In the genomic region with DNA sequence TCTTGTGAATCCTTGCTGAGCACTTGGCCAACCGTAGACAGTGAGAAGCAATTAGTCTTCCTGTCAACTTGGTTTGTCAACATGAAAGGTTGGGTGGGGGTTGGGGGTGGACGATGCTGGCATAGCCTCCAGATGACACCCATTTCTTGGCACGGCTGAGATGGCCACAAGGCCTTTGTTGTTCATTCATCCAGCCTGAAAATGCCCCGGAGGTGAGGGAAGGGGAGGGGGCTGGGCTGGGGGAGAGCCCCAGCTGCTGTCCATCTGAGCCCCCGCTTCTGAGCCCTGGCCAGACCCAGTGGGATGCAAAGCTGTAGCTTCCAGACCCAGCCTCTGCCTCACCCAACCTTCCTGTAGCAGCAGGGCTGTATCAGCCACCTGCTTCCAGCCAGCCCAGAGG, we compare ENCODE assay signal across 17 mouse cellular contexts. TPM values are rescaled to one million over a fixed set of nuclear protein-coding genes. Genes with fewer than 3 reads are reported as not detected.
DNase-seq lines count a peak whose midpoint lies in the region; ATAC-seq and TF ChIP-seq lines count a peak whose summit lies in the region.
"Had no signal": no experiment of that assay in that cellular context is flagged by ENCODE, and none has a peak within 500 bp of the region (broad histone marks: within the 10 kb centered on the region; RNA-seq: fewer than 3 reads in every experiment).

No protein-coding gene starts in this region.

- no peak overlapping the region for H3K9ac ChIP-seq in forebrain, embryonic 12.5 days
- H3K9ac ChIP-seq in hindbrain, embryonic 15.5 days, result no peak overlapping the region
- H3K9ac ChIP-seq in midbrain, postnatal 0 days (replicated peaks; ENCODE audit: low read length, poor library complexity, severe bottlenecking), result no peak overlapping the region

- 53% methylated on average over 5 of the region's 5 CpGs for WGBS in forebrain, embryonic 12.5 days
- 8% methylated on average over 5 of the region's 5 CpGs for WGBS in hindbrain, embryonic 15.5 days
- WGBS in midbrain, postnatal 0 days, result 29% methylated on average over 5 of the region's 5 CpGs

- DNase-seq in embryo, embryonic 10.5 days (ENCODE audit: low spot score), result peak; percentile 42
- no peak for DNase-seq in embryo, embryonic 9.5 days (ENCODE audit: extremely low spot score)
- peak; percentile 73 for DNase-seq in midbrain, postnatal 0 days (ENCODE audit: low spot score)
- DNase-seq in adrenal gland, postnatal 14 days, result no peak
- DNase-seq in adipocyte (ENCODE audit: low spot score), result no peak
- DNase-seq in thymus, adult 18-20 months, result no peak
- DNase-seq: adrenal gland, postnatal 10 days; cerebellum, postnatal 36 days; heart, adult 2 months; liver; lung, adult 2 months had no signal

- no peaks in the 10 kb centered on the region for H3K36me3 ChIP-seq in forebrain, embryonic 12.5 days (replicated peaks)
- no peaks in the 10 kb centered on the region for H3K36me3 ChIP-seq in hindbrain, embryonic 15.5 days
- no peaks in the 10 kb centered on the region for H3K36me3 ChIP-seq in midbrain, postnatal 0 days (ENCODE audit: insufficient read depth, low read length)

- no peak for TF ChIP-seq CTCF in midbrain, postnatal 0 days (IDR thresholded peaks at IDR 0.05)

- H3K4me2 ChIP-seq in forebrain, embryonic 12.5 days, result no peak overlapping the region
- H3K4me2 ChIP-seq in hindbrain, embryonic 15.5 days, result no peak overlapping the region
- H3K4me2 ChIP-seq in midbrain, postnatal 0 days (ENCODE audit: low read depth, low read length, poor library complexity, severe bottlenecking), result no peak overlapping the region

- no peaks in the 10 kb centered on the region for H3K27me3 ChIP-seq in forebrain, embryonic 12.5 days
- no peaks in the 10 kb centered on the region for H3K27me3 ChIP-seq in hindbrain, embryonic 15.5 days
- H3K27me3 ChIP-seq in midbrain, postnatal 0 days (ENCODE audit: insufficient read depth, low read length), result no peaks in the 10 kb centered on the region

- ATAC-seq in forebrain, embryonic 12.5 days (ENCODE audit: low FRiP score), result peak; percentile 63
- ATAC-seq in hindbrain, embryonic 15.5 days (ENCODE audit: low FRiP score, low read depth), result peak; percentile 83
- ATAC-seq in midbrain, postnatal 0 days (ENCODE audit: low FRiP score), result no peak; the same call in 1 of the 2 replicates
- ATAC-seq: intestine, postnatal 0 days had no signal

- H3K27ac ChIP-seq in forebrain, embryonic 12.5 days, result no peak overlapping the region
- peak overlapping the region; percentile 0; the same call in 1 of the 2 replicates for H3K27ac ChIP-seq in hindbrain, embryonic 15.5 days (replicated peaks)
- no peak overlapping the region for H3K27ac ChIP-seq in midbrain, postnatal 0 days (ENCODE audit: low read depth, low read length)
- H3K27ac ChIP-seq: heart, adult 2 months; left cerebral cortex, adult 2 months; macrophage had no signal

- H3K4me3 ChIP-seq in forebrain, embryonic 12.5 days (replicated peaks), result no peak overlapping the region
- H3K4me3 ChIP-seq in hindbrain, embryonic 15.5 days, result no peak overlapping the region
- H3K4me3 ChIP-seq in midbrain, postnatal 0 days (ENCODE audit: low read depth, low read length), result no peak overlapping the region
- H3K4me3 ChIP-seq: heart, adult 2 months; left cerebral cortex, adult 2 months; myocyte had no signal

- H3K9me3 ChIP-seq in forebrain, embryonic 12.5 days, result no peaks in the 10 kb centered on the region
- H3K9me3 ChIP-seq in hindbrain, embryonic 15.5 days, result no peaks in the 10 kb centered on the region
- no peaks in the 10 kb centered on the region for H3K9me3 ChIP-seq in midbrain, postnatal 0 days (ENCODE audit: low read length)

- peaks cover 15% of the 10 kb centered on the region for H3K4me1 ChIP-seq in forebrain, embryonic 12.5 days
- peaks cover 11% of the 10 kb centered on the region for H3K4me1 ChIP-seq in hindbrain, embryonic 15.5 days (replicated peaks)
- no peaks in the 10 kb centered on the region for H3K4me1 ChIP-seq in midbrain, postnatal 0 days (ENCODE audit: insufficient read depth, low read length)

RNA-seq across cellular contexts. Expression of a gene that starts 38.2 kb away (rescaled TPM):
- 14.8 and 17.4 TPM in 2 replicates for polyA plus RNA-seq in forebrain, embryonic 12.5 days (2016; fragmentation: Nextera tagmentation; extraction: Ambion mirVana)
- polyA plus RNA-seq in hindbrain, embryonic 15.5 days (2015; fragmentation: Nextera tagmentation; extraction: Ambion mirVana), result 8.9 and 9.2 TPM in 2 replicates
- total RNA-seq in midbrain, postnatal 0 days (2014; rRNA removed), result 38.0 and 55.2 TPM in 2 replicates
- polyA plus RNA-seq in midbrain, postnatal 0 days (2015; fragmentation: Nextera tagmentation; extraction: Ambion mirVana), result 7.5 and 9.7 TPM in 2 replicates
- total RNA-seq in adrenal gland, postnatal 14 days (2021), result 31.7 and 43.0 TPM in 2 replicates
- polyA plus RNA-seq: macrophage had no signal

Comparison
In these comparisons a context has a peak if more than half of its experiments do, and no peak if none do; other contexts are left out.
1. DNase-seq: peak in embryo, embryonic 10.5 days (single experiment) and midbrain, postnatal 0 days (single experiment); none in embryo, embryonic 9.5 days (single experiment), adrenal gland, postnatal 14 days (single experiment), adipocyte (single experiment) and thymus, adult 18-20 months (0 of 2).